Mouse (Mus musculus): Measurements from ENCODE around the gene Atp8b2. TPM values are rescaled to one million over a fixed set of nuclear protein-coding genes. Genes with fewer than 3 reads are reported as not detected.

Atp8b2 gene
- polyA plus RNA-seq, 1 experiment = 26.8 TPM

- H3K9ac ChIP-seq (ENCODE audit: low read depth, poor library complexity, severe bottlenecking) = no peak overlapping the region
- TF ChIP-seq CTCF (IDR thresholded peaks at IDR 0.05; ENCODE audit: low read depth, low read length) (no peak), EP300 (IDR thresholded peaks at IDR 0.05; ENCODE audit: insufficient read depth, low read depth, low read length) (no peak), POLR2A (IDR thresholded peaks at IDR 0.05; ENCODE audit: insufficient read depth, low read length) (no peak)
- H3K4me1 ChIP-seq (ENCODE audit: control insufficient read depth, insufficient read depth, low read length) = peaks cover 6% of the 10 kb centered on the region
- H3K36me3 ChIP-seq (ENCODE audit: control insufficient read depth, insufficient read depth, low read length, poor library complexity, severe bottlenecking) = no peaks in the 10 kb centered on the region
- no peaks in the 10 kb centered on the region for H3K27me3 ChIP-seq (ENCODE audit: control insufficient read depth, insufficient read depth, low read length, poor library complexity, severe bottlenecking)
- H3K4me3 ChIP-seq (ENCODE audit: low read depth, low read length) = no peak overlapping the region
- peak overlapping the region; percentile 20; the same call in 1 of the 2 replicates for H3K27ac ChIP-seq (ENCODE audit: insufficient read depth, low read length)
- no peaks in the 10 kb centered on the region for H3K9me3 ChIP-seq (replicated peaks; ENCODE audit: control insufficient read depth, insufficient read depth, low read length, poor library complexity, severe bottlenecking)
Observed at GRCm38 (mm10) chr3:89896571-89896970, 66.7 kb downstream of the Atp8b2 start.

GRCm38 (mm10) chr3:89892517-89893106, 70.7 kb downstream of the Atp8b2 start:
- Histone ChIP-seq H3K27ac (ENCODE audit: insufficient read depth, low read length) (no peak overlapping the region), H3K4me3 (ENCODE audit: low read depth, low read length) (no peak overlapping the region), H3K27me3 (ENCODE audit: control insufficient read depth, insufficient read depth, low read length, poor library complexity, severe bottlenecking) (no peaks in the 10 kb centered on the region), H3K36me3 (ENCODE audit: control insufficient read depth, insufficient read depth, low read length, poor library complexity, severe bottlenecking) (no peaks in the 10 kb centered on the region), H3K9me3 (replicated peaks; ENCODE audit: control insufficient read depth, insufficient read depth, low read length, poor library complexity, severe bottlenecking) (no peaks in the 10 kb centered on the region), H3K9ac (ENCODE audit: low read depth, poor library complexity, severe bottlenecking) (no peak overlapping the region), H3K4me1 (ENCODE audit: control insufficient read depth, insufficient read depth, low read length) (peaks cover 6% of the 10 kb centered on the region)
- TF ChIP-seq CTCF (IDR thresholded peaks at IDR 0.05; ENCODE audit: low read depth, low read length) = no peak
- no peak for TF ChIP-seq POLR2A (IDR thresholded peaks at IDR 0.05; ENCODE audit: insufficient read depth, low read length)
- TF ChIP-seq EP300 (IDR thresholded peaks at IDR 0.05; ENCODE audit: insufficient read depth, low read depth, low read length) = no peak

- Histone ChIP-seq H3K4me3 (ENCODE audit: low read depth, low read length) (no peak overlapping the region), H3K9me3 (replicated peaks; ENCODE audit: control insufficient read depth, insufficient read depth, low read length, poor library complexity, severe bottlenecking) (no peaks in the 10 kb centered on the region), H3K9ac (ENCODE audit: low read depth, poor library complexity, severe bottlenecking) (no peak overlapping the region), H3K4me1 (ENCODE audit: control insufficient read depth, insufficient read depth, low read length) (peaks cover 3% of the 10 kb centered on the region), H3K36me3 (ENCODE audit: control insufficient read depth, insufficient read depth, low read length, poor library complexity, severe bottlenecking) (no peaks in the 10 kb centered on the region), H3K27me3 (ENCODE audit: control insufficient read depth, insufficient read depth, low read length, poor library complexity, severe bottlenecking) (no peaks in the 10 kb centered on the region), H3K27ac (ENCODE audit: insufficient read depth, low read length) (no peak overlapping the region)
- no peak for TF ChIP-seq EP300 (IDR thresholded peaks at IDR 0.05; ENCODE audit: insufficient read depth, low read depth, low read length)
- TF ChIP-seq POLR2A (IDR thresholded peaks at IDR 0.05; ENCODE audit: insufficient read depth, low read length) = no peak
- no peak for TF ChIP-seq CTCF (IDR thresholded peaks at IDR 0.05; ENCODE audit: low read depth, low read length)
Observed at GRCm38 (mm10) chr3:89891696-89892095, 71.6 kb downstream of the Atp8b2 start.

- TF ChIP-seq EP300 (IDR thresholded peaks at IDR 0.05; ENCODE audit: insufficient read depth, low read depth, low read length) (no peak), CTCF (IDR thresholded peaks at IDR 0.05; ENCODE audit: low read depth, low read length) (no peak), POLR2A (IDR thresholded peaks at IDR 0.05; ENCODE audit: insufficient read depth, low read length) (no peak)
- Histone ChIP-seq H3K27ac (ENCODE audit: insufficient read depth, low read length) (no peak overlapping the region), H3K9ac (ENCODE audit: low read depth, poor library complexity, severe bottlenecking) (no peak overlapping the region), H3K4me1 (ENCODE audit: control insufficient read depth, insufficient read depth, low read length) (peaks cover 2% of the 10 kb centered on the region), H3K4me3 (ENCODE audit: low read depth, low read length) (no peak overlapping the region), H3K27me3 (ENCODE audit: control insufficient read depth, insufficient read depth, low read length, poor library complexity, severe bottlenecking) (no peaks in the 10 kb centered on the region), H3K9me3 (replicated peaks; ENCODE audit: control insufficient read depth, insufficient read depth, low read length, poor library complexity, severe bottlenecking) (no peaks in the 10 kb centered on the region), H3K36me3 (ENCODE audit: control insufficient read depth, insufficient read depth, low read length, poor library complexity, severe bottlenecking) (no peaks in the 10 kb centered on the region)
Observed at GRCm38 (mm10) chr3:89889841-89890430, 73.4 kb downstream of the Atp8b2 start.

Other genes starting within 250 kb of the Atp8b2 start
- 34.2 and 36.7 TPM in 2 replicates for gene Adar, start 248.5 kb downstream of the Atp8b2 start, polyA plus RNA-seq (2011; ENCODE audit: insufficient read depth, insufficient read length, low read depth, missing spikeins)
- 0.67 and 0.68 TPM in 2 replicates for gene Chrnb2, start 198.9 kb downstream of the Atp8b2 start, polyA plus RNA-seq (2011; ENCODE audit: insufficient read depth, insufficient read length, low read depth, missing spikeins)
- gene Ube2q1, start 189.9 kb downstream of the Atp8b2 start, polyA plus RNA-seq (2011; ENCODE audit: insufficient read depth, insufficient read length, low read depth, missing spikeins) = 86.8 and 104 TPM in 2 replicates
- 4.2 and 4.4 TPM in 2 replicates for gene She, start 132.1 kb downstream of the Atp8b2 start, polyA plus RNA-seq (2011; ENCODE audit: insufficient read depth, insufficient read length, low read depth, missing spikeins)
- 0.84 and 0.97 TPM in 2 replicates for gene Il6ra, start 50.3 kb downstream of the Atp8b2 start, polyA plus RNA-seq (2011; ENCODE audit: insufficient read depth, insufficient read length, low read depth, missing spikeins)
- gene Hax1, start 35.3 kb upstream of the Atp8b2 start, polyA plus RNA-seq (2011; ENCODE audit: insufficient read depth, insufficient read length, low read depth, missing spikeins) = 169 and 170 TPM in 2 replicates
- 67.1 and 67.6 TPM in 2 replicates for gene 4933434E20Rik, start 88.1 kb upstream of the Atp8b2 start, polyA plus RNA-seq (2011; ENCODE audit: insufficient read depth, insufficient read length, low read depth, missing spikeins)
- gene Ubap2l, start 89.1 kb upstream of the Atp8b2 start, polyA plus RNA-seq (2011; ENCODE audit: insufficient read depth, insufficient read length, low read depth, missing spikeins) = 414 and 432 TPM in 2 replicates
- 286 and 305 TPM in 2 replicates for gene Tpm3, start 109.1 kb upstream of the Atp8b2 start, polyA plus RNA-seq (2011; ENCODE audit: insufficient read depth, insufficient read length, low read depth, missing spikeins)
- gene Nup210l, start 140.6 kb upstream of the Atp8b2 start, polyA plus RNA-seq (2011; ENCODE audit: insufficient read depth, insufficient read length, low read depth, missing spikeins) = 0.73 and 0.81 TPM in 2 replicates